Mouse (Mus musculus): ENCODE measurements around the gene Smr2. TPM values are rescaled to one million over a fixed set of nuclear protein-coding genes. Genes with fewer than 3 reads are reported as not detected.
"Not testable (repeated sequence)": the region's sequence is repeated elsewhere in the genome, so short reads cannot be mapped to it uniquely, and the experiment has no call there.

Gene Smr2
- not detected in 2 replicates for polyA plus RNA-seq (2015; fragmentation: Nextera tagmentation; extraction: Ambion mirVana)

DNA sequence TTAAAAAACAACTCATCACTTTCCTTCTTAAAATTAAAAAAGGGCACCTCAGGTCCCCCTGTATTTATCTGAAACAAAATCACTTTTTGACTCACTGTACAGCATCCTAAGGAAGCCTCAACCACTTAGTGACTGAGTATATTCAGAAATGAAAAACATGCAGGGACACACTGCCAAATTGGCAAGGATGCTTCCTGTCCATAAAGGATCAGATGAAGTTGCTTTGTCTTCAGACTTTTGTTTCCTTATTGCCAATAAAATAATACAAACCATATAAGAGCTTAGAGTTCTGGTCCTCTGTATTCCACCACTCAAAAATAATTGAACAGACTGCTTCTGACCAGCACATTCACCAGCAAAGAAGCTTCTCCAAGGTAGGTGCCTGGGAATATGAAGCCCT, at the start of gene Smr2:
TSS of gene Smr2 (plus strand) at position 301 of the 400 bp plus-strand sequence.
- not testable (repeated sequence) for H3K4me1 ChIP-seq (replicated peaks); H3K4me3 ChIP-seq; H3K27ac ChIP-seq; H3K9me3 ChIP-seq; H3K36me3 ChIP-seq; ATAC-seq (ENCODE audit: low FRiP score); H3K9ac ChIP-seq; H3K4me2 ChIP-seq; H3K27me3 ChIP-seq

- WGBS, result 85% methylated on average over 1 of the region's 1 CpGs
- H3K4me1 ChIP-seq (replicated peaks), result no peaks in the 10 kb centered on the region
- no peaks in the 10 kb centered on the region for H3K9me3 ChIP-seq
- H3K4me2 ChIP-seq, result no peak within 1 kb of the TSS
- ATAC-seq (ENCODE audit: low FRiP score), result no peak
- H3K36me3 ChIP-seq, result no peaks in the 10 kb centered on the region
- no peaks in the 10 kb centered on the region for H3K27me3 ChIP-seq
- no peak within 1 kb of the TSS for H3K4me3 ChIP-seq
- H3K9ac ChIP-seq, result no peak within 1 kb of the TSS
- no peak within 1 kb of the TSS for H3K27ac ChIP-seq
These were observed 25.1 kb downstream of the Smr2 start, which contains the start of gene Gm11116 for GRCm38 (mm10) chr5:88111430-88111829. Gene Gm11116 (minus strand): TSS chr5:88111530.

DNA sequence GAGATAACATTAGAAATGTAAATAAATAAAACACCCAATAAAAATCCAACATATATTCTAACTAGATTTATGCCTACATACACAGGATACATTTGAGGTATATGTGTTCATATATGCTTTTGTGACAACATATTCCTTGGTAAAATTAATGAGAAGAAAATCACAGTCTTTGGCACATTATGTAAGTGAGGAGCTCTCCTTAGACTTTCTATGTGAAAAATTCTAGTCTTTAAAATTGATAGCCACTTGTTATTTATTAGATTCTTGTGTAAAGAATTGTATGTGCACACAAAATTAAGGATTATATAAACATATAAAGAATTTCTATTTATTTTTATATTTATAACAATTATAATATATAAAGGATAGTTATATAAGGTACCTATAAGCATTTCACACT, 67.6 kb downstream of the Smr2 start, which contains the start of gene Gm11115:
TSS of gene Gm11115 (minus strand) at position 101 of the 400 bp plus-strand sequence.
- Histone ChIP-seq H3K9ac (no peak within 1 kb of the TSS), H3K4me1 (replicated peaks) (no peaks in the 10 kb centered on the region), H3K36me3 (no peaks in the 10 kb centered on the region), H3K9me3 (no peaks in the 10 kb centered on the region), H3K27ac (no peak within 1 kb of the TSS), H3K27me3 (no peaks in the 10 kb centered on the region), H3K4me2 (no peak within 1 kb of the TSS), H3K4me3 (no peak within 1 kb of the TSS)
- no peak for ATAC-seq (ENCODE audit: low FRiP score)

Other genes with a start within 250 kb of the Smr2 start
- not detected in 2 replicates for gene Odam, start 201.5 kb upstream of the Smr2 start, polyA plus RNA-seq (2015; fragmentation: Nextera tagmentation; extraction: Ambion mirVana)
- not detected in 2 replicates for gene Csn3, start 161.0 kb upstream of the Smr2 start, polyA plus RNA-seq (2015; fragmentation: Nextera tagmentation; extraction: Ambion mirVana)
- gene 2310003L06Rik, start 117.1 kb upstream of the Smr2 start, polyA plus RNA-seq (2015; fragmentation: Nextera tagmentation; extraction: Ambion mirVana), result not detected in 2 replicates
- gene Gm28434, start 117.0 kb upstream of the Smr2 start, polyA plus RNA-seq (2015; fragmentation: Nextera tagmentation; extraction: Ambion mirVana), result not detected in 2 replicates
- not detected in 2 replicates for gene Cabs1, start 107.1 kb upstream of the Smr2 start, polyA plus RNA-seq (2015; fragmentation: Nextera tagmentation; extraction: Ambion mirVana)
- gene Smr3a, start 84.0 kb upstream of the Smr2 start, polyA plus RNA-seq (2015; fragmentation: Nextera tagmentation; extraction: Ambion mirVana), result not detected in 2 replicates
- gene Gm11116, start 25.0 kb downstream of the Smr2 start, polyA plus RNA-seq (2015; fragmentation: Nextera tagmentation; extraction: Ambion mirVana), result not detected in 2 replicates
- not detected in 2 replicates for gene Gm11115, start 67.5 kb downstream of the Smr2 start, polyA plus RNA-seq (2015; fragmentation: Nextera tagmentation; extraction: Ambion mirVana)
- gene Gm7714, start 182.4 kb downstream of the Smr2 start, polyA plus RNA-seq (2015; fragmentation: Nextera tagmentation; extraction: Ambion mirVana), result not detected in 2 replicates
- gene Prol1, start 230.8 kb downstream of the Smr2 start, polyA plus RNA-seq (2015; fragmentation: Nextera tagmentation; extraction: Ambion mirVana), result not detected in 2 replicates

All from hindbrain, embryonic 13.5 days (tissue).